Mouse (Mus musculus): ENCODE data around the gene Proser1. TPM values are rescaled to one million over a fixed set of nuclear protein-coding genes. Genes with fewer than 3 reads are reported as not detected.

The Proser1 gene
- 10 to 100 TPM; 10.9 to 12.0 TPM for total RNA-seq (2021)
- long read RNA-seq, experiment 1, result 0 reads
- long read RNA-seq, experiment 2, partial matches to known transcripts, result 1 of 1 reads
- long read RNA-seq, experiment 2, other reads (novel, unspliced or antisense), result 0 of 1 reads

DNA sequence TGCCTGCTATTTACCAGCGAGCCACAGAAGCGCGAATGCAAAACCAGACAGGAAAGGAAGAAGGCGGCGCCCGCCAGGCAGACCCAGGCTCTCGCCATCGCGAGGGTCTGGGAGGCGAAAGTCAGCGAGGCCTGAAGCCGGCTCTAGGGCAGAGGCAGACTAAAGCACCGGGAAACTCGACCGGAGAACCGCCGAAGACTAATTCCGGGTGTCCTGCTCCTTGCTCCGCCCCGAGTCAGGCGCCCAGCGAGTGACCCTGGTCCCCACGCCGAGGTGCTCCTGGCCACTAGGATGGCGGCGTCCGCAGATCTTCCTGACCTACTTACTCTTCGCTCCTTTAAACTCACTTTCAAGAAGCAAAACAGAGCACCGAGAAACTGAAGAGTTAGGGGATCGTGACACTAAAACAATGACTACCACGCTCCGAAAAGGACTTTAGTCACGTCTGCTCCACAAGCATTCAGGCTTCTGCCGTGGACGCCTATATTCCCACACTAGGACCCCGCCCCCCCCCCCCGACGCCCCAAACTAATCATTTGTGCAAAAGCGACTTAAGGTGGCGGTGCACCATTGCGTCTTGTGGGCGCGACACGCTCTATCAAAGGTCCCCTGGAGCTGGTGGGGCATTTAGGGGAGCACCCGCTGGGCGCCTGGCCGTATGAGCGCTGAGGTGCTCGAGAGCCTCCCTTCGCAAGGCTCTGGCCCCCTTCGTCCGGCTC is at the start of gene Proser1, which contains the start of gene Nhlrc3:
Gene Proser1, plus strand, starts transcription at position 621 of the 719 bp plus-strand sequence.
Gene Nhlrc3, minus strand, starts transcription at position 287 of the 719 bp plus-strand sequence.
- intact Hi-C loops (cut with DNase I), result loop anchor here (5.0 kb wide), 1 partner anchor 399 kb away; the partner anchor contains the start of gene Ufm1
- DNase-seq, result peak; percentile 95 to 97

DNA sequence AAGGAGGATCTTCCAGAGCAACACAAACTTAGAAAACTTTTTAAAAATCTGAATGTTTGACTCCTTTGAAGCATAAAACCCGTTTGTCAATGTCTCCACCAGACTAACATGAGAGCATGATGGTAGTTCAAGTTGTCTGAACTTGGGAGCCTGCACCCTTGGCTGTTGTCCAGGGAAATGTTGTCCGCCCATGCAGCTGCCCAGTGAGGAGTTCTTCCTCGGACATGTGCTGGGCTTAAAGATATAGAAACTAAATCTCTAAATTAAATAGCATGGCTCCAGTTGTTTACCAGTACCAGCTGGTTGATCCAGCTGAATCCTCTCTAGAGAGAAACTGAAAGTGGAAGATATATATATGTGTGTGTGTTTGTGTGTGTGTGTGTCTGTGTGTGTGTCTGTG is 49.5 kb upstream of the Proser1 start:
- no peak for DNase-seq
- intact Hi-C loops (cut with DNase I), result no loop called here

DNA sequence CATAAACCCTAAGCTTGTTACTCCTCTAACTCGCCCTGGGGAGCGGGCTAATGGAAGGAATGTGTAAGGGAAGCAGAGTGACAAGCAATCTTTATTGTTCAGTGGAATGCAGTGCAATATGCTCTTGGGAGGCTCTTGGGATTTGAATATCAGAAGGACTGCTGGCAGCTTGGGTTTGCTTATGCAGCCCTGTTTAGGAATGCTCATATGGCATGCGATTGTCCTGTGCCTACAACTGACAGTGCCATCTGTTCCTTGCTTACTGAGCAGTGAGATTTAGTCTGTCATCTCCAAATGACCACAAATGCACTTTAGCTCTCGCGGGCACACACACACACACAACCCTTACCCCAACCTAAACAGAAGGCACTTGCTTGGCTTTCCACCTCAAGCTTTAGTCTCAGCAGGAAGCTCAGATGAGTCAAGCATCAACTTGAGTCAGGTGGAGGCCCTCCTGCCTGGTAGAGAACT is 47.4 kb upstream of the Proser1 start:
- intact Hi-C loops (cut with DNase I), result no loop called here
- DNase-seq, result no peak

DNA sequence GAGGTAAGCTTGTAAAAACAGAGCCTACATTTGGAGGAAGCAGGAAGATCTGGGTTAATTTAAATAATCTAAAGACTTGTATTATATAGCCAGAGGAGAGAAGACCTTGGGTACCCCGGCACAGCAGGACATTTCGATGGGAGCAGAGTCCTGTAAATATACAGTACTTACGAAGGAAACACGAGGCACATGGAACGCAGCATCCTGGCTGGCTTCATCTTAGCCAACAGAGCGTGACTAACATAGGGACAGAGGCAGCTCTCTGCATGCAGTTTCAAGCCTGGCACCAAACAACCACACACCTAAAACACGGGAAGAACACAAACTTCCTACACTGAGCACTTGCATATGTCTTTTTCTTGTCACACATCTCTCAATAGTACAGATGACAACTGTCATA is 45.8 kb upstream of the Proser1 start:
- DNase-seq, result no peak
- intact Hi-C loops (cut with DNase I), result no loop called here

DNA sequence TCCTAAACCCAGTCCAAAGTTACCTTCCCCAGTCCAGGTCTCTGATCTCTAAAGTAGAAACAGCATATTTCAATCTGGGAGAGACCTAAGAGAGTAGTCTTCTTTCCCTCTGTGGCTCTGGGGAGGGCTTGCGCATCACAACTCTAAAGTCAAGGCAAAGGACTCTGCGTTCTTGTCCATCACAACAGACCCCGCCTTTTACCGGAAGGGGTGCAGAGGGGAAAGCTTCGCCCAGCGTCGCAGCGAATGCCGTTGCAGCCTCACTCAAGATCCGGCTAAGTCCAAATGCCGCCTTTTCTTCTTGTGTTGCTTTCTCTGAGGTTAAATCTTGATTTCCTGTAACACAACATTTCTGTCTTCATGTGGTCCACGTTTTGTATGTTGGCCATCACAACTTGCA is 41.8 kb upstream of the Proser1 start:
- DNase-seq, result no peak
- intact Hi-C loops (cut with DNase I), result no loop called here

DNA sequence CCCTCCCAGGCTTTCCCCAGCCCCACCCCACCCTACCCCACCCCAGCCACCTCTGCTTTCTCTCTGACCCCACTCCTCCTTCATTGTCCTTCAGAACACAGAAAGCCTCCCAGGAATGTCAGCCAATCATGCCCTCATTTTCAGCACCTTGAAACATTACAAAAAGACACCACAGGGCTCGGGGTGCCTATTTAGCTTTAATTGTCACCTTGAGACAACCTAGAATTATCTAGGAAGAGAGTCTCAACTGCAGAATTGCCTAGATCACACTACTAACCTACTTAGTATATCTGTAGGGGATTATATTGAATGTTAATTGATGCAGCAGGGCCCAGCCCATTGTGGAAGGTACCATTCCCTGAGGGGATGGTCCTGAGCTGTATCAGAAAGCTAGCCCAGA is 40.8 kb upstream of the Proser1 start:
- no peak for DNase-seq
- intact Hi-C loops (cut with DNase I), result no loop called here

DNA sequence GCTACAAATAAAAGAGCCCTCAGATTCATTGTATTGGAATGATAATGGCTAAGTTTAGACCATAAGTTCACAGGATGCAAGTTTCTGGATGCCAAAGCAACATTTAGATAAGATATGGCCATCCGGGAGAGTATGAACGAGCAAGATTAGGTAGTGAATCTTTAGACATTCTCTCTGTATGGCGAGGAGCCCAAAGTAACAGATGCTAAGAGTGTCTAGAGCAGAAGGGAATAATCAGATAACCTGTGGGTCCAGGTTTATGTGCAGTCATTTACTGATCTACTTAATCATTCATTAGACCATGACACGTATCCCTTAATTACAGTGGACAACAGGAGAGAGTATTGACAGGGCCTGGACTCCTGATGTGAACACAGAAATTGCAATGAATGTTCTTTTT is 39.9 kb upstream of the Proser1 start:
- intact Hi-C loops (cut with DNase I), result no loop called here
- DNase-seq, result no peak

DNA sequence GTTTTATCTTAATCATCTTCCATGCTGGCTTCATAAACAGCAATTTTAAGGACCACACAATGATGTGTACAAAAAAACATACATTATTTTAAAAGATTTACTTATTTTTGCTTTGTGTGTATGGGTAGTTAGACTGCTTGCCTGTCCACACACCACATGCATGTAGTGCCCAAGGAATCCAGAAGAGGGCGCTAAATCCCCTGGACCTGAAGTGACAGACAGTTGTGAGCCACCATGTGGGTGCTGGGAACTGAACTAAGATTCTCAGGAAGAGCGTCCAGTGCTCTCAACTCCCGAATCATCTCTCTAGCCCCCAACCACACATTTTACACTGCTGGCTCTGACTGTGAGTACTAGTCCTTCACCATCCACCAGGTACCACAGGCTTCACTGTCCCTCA is 28.9 kb upstream of the Proser1 start:
- DNase-seq, result no peak
- intact Hi-C loops (cut with DNase I), result no loop called here

DNA sequence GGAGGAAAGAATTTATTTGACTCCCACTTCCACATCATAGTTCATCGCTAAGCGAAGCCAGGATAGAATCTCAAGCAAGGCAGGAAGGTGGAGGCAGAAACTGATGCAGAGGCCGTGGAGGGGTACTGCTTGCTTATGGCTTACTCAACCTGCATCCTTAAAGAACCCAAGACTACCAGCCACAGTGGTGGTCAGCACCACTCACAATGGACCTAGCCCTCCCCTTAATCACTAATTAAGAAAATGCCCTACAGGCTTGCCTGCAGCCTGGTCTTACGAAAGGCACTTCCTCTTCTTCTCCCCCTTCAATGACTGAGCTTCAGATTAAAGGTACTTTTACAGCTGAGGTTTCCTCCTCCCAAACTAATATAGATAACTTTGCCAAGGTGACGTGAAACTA is 26.9 kb upstream of the Proser1 start:
- intact Hi-C loops (cut with DNase I), result no loop called here
- DNase-seq, result no peak

DNA sequence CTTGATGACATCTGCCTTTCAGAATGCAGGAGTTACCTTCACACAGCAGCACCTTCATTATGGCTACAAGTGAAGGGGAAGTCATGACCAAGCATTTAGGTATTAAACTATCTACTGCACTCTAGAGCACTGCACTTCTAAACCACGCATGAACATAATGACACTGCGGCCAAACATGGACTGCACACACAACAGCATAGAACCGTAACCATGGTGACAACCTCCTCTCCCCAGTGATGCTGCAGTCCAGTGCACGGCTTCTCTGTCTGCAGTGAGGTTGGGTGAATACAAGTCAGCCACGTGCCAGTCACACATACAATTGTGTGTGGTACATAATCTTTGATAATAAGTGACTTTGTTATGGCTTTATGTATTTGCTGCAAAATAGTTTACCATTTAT is 17.9 kb upstream of the Proser1 start:
- intact Hi-C loops (cut with DNase I), result loop anchor here (5.0 to 10.0 kb wide), 2 partner anchors 201 to 1188 kb away; no protein-coding TSS in a partner anchor
- no peak for DNase-seq

DNA sequence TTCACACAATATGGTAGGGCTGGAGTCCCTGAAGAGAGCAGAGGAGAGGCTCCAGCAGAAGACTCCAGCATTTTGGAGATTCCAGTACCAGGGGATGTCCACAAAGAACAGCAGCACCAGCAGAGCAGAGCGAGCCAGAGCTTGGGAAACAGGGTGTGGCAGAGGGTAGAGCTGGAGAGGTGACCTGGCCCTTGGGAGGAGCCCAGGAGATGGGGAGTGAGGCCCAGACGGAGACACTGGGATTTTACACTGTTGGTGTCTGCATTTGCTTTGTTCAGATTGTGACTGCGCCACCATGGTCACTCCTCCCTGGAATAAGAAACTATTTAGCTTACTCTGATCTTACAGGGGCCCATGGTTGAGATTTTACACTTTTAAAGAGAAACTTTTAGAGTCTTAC is 16.7 kb upstream of the Proser1 start:
- no peak for DNase-seq
- intact Hi-C loops (cut with DNase I), result loop anchor here (5.0 to 10.0 kb wide), 2 partner anchors 202 to 1190 kb away; no protein-coding TSS in a partner anchor

DNA sequence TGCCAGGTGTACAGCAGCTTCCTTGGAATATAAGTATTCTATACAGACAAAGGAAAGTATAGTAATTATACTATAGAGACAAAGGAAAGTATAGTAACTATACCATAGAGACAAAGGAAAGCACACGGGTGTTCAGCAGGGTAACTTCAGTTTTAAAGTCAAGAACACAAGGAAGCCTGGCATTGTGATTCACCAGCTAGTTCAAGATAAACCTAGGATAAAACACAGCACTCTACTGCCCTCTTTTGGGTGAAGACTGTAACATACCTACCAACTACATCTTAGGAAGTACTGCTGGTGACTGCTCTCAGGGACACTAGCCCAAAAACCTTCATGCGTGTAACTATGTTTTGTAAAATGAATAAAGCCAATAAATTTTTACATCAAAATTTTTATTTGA is 15.3 kb upstream of the Proser1 start:
- intact Hi-C loops (cut with DNase I), result loop anchor here (1.0 to 10.0 kb wide), 3 partner anchors 203 to 1191 kb away; no protein-coding TSS in a partner anchor
- peak; percentile 13 to 60 for DNase-seq

DNA sequence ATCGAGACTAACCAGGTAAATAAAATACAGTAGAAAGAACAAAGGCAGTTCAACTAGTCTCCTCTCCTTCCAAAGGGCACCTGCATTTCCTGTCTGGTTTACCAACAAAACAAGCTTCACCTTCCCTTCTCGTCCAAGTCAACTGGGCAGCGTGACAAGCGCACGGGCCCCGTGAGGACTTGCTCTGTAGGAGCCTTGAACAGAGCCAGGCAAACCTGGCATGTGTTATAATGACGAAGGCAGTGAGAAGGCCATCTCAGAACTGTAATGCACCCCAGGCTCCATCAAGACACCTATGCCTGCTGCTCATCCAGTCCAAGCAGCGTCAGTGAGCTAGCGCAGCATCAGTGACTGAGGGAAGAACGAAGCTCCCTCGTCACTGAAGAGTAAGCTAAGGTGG is 12.8 kb upstream of the Proser1 start:
- no peak for DNase-seq
- intact Hi-C loops (cut with DNase I), result no loop called here

DNA sequence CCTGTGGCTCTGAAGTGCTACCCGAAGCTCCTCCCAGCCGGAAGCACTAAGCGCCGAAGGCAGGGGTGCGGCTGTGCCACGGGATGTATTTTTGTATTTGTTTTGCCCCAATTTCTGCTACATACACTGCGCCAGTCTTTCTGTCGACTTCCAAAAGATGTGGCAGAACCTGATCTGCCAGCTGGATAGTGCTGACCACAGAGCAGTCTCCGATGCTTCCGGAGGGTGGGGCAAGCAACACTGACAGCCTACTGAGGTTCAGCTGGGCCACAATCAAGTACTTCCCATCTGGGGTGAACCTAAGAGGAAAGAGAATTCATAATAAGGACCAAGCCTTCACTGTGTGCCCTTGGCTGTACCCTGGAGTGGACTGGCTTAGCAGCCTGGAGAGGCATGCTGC is 11.1 kb upstream of the Proser1 start:
- no peak for DNase-seq
- intact Hi-C loops (cut with DNase I), result no loop called here

DNA sequence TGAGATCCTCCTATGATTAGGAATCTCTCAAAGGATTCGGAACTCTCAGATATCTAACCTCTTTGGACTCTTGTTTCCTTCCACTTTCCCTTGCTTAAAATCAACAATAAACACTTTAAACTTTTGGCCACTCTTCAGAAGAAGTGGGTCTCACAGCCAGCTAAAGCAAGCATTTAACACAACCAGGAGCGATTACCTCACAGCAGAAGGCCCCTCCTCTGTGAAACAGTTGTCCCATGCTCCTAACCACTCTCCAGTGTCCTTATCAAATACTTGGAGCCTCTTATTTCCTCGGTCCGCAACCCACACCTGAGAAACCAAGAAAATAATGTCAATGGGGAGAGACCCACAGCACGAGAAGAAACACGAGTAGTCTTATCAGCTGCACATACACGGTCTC is 10.1 kb upstream of the Proser1 start:
- intact Hi-C loops (cut with DNase I), result no loop called here

DNA sequence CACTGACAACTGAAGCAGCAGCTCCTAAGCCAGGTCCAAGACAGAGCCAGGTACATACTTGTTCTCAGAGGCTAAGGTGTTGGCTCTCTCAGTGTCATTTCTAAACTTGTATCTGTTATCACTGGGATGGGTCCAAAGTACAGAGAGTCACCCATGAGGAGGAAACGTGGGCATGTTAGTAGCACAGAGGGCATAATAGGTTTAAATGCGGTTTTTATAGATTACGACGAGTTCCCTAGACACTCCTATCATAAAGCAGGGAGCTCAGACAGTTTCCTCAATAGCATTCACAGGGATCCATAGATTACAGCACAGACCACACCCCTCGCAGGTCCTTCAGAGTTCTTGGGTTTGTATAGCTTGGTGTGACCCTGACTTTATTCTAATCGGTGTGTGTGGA is 9.5 kb upstream of the Proser1 start:
- no peak for DNase-seq
- intact Hi-C loops (cut with DNase I), result no loop called here

More for the DNA sequence above, 10.1 kb upstream of the Proser1 start:
- no peak for DNase-seq

DNA sequence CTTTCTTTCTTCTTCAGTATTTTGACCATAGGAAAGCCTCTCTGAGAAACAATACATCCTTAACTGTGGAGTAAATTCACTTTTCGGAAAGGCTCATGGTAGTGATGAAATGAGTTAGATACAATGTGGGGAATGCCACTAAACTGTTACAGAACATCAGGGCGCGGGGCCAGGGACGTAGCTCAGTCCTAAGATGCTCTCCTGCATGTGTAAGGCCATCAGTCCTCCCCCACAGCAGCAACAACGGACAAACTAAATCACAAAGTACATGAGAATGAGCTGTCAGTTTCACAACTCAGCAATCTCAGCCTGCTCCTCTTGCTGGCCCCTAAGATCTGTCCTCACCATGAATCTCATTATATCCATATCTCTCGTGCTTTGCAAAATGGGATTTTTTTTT is 8.9 kb upstream of the Proser1 start:
- intact Hi-C loops (cut with DNase I), result no loop called here
- DNase-seq, result no peak

DNA sequence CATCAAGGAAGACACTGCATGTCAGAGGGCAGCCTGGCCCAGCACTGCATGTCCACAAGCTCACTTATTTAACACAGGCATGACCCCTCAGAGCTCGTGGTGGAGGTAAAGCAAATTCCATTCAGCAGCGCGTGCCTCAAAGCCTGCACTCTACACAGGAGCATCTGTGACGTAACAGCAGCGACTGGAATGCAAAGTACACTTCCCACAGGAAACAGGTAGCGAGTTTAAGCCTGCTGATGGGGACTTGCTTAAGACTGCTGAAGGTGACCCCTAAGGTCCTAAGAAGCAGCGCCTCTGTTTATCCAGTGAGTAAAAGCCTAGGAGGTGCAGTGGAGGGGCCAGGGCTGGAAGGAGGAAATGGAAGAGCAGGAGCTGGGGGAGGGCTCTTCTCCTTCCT is 8.5 kb upstream of the Proser1 start:
- intact Hi-C loops (cut with DNase I), result no loop called here
- DNase-seq, result no peak

DNA sequence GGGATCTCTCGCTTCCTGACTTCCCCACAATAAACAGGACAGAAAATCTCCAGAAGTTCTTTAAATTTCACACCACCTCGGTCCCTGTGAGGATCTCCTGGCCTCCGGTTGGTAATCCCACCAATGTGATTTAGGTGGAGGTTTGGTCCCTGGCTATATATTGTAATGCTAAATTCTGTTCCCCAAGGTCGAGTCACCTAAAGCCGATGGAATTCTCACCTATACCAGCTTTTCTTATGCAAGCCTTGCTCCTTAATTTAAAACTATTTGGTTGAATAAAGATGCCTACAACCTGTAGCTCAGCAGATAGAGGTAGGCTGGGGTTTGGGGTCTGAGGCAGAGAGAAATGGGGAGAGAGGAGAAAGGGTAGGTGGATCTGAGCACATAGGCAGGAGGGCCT is 5.7 kb upstream of the Proser1 start:
- no peak for DNase-seq
- intact Hi-C loops (cut with DNase I), result no loop called here

DNA sequence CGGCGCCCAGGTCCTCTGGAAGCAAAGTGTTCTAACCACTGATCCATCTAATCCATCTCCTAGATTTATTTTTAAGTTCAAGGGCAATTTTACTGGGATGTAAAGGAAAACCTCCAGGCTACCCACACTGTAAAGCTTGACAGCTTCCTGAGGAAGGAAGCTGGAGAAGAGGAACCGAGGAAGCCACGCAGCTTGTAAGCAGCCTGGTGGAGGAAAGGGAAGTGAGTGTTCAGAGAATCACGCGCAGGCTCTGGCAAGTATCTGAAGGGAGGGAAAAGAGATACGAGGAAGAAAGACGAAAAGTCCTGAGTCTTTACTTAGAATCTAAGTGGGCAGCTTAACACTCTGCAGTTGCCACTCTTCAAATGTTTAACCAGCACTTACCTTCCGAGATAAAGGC is 3.4 kb upstream of the Proser1 start:
- no peak for DNase-seq
- intact Hi-C loops (cut with DNase I), result loop anchor here (5.0 kb wide), 1 partner anchor 402 kb away; the partner anchor contains the start of gene Ufm1

DNA sequence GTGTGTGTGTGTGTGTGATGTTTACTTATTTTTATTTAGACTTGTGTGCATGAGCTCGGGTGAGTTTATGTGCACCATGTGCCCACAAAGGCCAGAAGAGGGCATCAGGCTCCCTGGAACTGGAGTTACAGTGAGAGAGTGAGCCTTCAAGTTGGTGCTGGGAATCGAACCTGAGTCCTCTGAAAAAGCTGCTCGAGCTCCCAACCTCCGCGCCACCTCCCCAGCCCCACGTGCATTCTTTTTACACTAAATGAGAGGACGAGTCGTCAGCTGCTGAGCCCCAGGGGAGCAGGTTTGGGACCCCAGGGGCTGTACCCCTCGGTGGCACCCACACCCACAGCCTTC is 793 bp upstream of the Proser1 start:
- intact Hi-C loops (cut with DNase I), result loop anchor here (5.0 kb wide), 1 partner anchor 400 kb away; the partner anchor contains the start of gene Ufm1
- no peak for DNase-seq

DNA sequence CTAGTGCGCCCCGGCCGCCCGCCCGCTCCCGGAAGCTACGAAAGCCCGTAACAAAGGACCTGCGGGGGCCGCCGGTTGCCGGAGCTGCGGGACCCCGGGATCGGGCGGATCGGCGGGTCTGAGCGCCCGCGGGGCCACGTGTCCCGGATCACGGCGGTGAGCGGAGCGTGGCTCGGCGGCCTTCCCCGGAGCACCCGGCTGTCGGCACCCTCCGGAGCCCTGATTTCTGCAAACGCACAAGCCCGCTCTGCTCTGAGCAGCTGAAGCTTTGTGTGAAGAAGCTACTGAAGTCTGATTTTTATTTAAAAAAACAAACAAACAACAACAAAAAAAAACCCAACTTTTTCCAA is 274 bp downstream of the Proser1 start:
- intact Hi-C loops (cut with DNase I), result loop anchor here (5.0 kb wide), 1 partner anchor 399 kb away; the partner anchor contains the start of gene Ufm1
- no peak for DNase-seq

Measured in heart, postnatal 14 days (tissue).